Mouse (Mus musculus): ENCODE results near the gene Cdh26.
A peak's percentile ranks its signal among the peaks of the same experiment; 100 is the strongest.

Gene Cdh26

GRCm38 (mm10) chr2:178430231-178430630 is at the start of gene Cdh26:
TSS of gene Cdh26 (plus strand) at chr2:178430531.
- DNase-seq (ENCODE audit: low spot score) = no peak

- no peak for DNase-seq (ENCODE audit: low spot score)
Measured at GRCm38 (mm10) chr2:178407053-178407815, 23.1 kb upstream of the Cdh26 start, which contains the start of gene Sycp2. TSS of gene Sycp2 (minus strand) at chr2:178407685.

GRCm38 (mm10) chr2:178409024-178409423 is 21.3 kb upstream of the Cdh26 start:
- DNase-seq (ENCODE audit: low spot score) = no peak

GRCm38 (mm10) chr2:178410286-178410685 is 20.0 kb upstream of the Cdh26 start:
- DNase-seq (ENCODE audit: low spot score) = no peak

GRCm38 (mm10) chr2:178412598-178412997 is 17.7 kb upstream of the Cdh26 start:
- DNase-seq (ENCODE audit: low spot score) = no peak

GRCm38 (mm10) chr2:178413081-178413480 is 17.2 kb upstream of the Cdh26 start:
- DNase-seq (ENCODE audit: low spot score) = no peak

GRCm38 (mm10) chr2:178413481-178414260 is 16.7 kb upstream of the Cdh26 start:
- DNase-seq (ENCODE audit: low spot score) = no peak

GRCm38 (mm10) chr2:178414261-178415149 is 15.8 kb upstream of the Cdh26 start, which contains the start of the genes Ppp1r3d and Fam217b:
TSS of gene Ppp1r3d (minus strand) at chr2:178414472.
TSS of gene Fam217b (plus strand) at chr2:178414524.
- DNase-seq (ENCODE audit: low spot score) = peak; percentile 26

GRCm38 (mm10) chr2:178415150-178415448 is 15.2 kb upstream of the Cdh26 start:
- DNase-seq (ENCODE audit: low spot score) = no peak

- DNase-seq (ENCODE audit: low spot score) = no peak
Measured at GRCm38 (mm10) chr2:178416427-178416826, 13.9 kb upstream of the Cdh26 start.

- no peak for DNase-seq (ENCODE audit: low spot score)
Measured at GRCm38 (mm10) chr2:178416970-178417369, 13.4 kb upstream of the Cdh26 start.

GRCm38 (mm10) chr2:178420576-178420975 is 9.8 kb upstream of the Cdh26 start:
- DNase-seq (ENCODE audit: low spot score) = no peak

- DNase-seq (ENCODE audit: low spot score) = no peak
Measured at GRCm38 (mm10) chr2:178421603-178422002, 8.7 kb upstream of the Cdh26 start.

- no peak for DNase-seq (ENCODE audit: low spot score)
Measured at GRCm38 (mm10) chr2:178422186-178422585, 8.1 kb upstream of the Cdh26 start.

GRCm38 (mm10) chr2:178423223-178423622 is 7.1 kb upstream of the Cdh26 start:
- no peak for DNase-seq (ENCODE audit: low spot score)

- DNase-seq (ENCODE audit: low spot score) = no peak
Measured at GRCm38 (mm10) chr2:178426229-178426628, 4.1 kb upstream of the Cdh26 start.

GRCm38 (mm10) chr2:178427181-178427580 is 3.1 kb upstream of the Cdh26 start:
- no peak for DNase-seq (ENCODE audit: low spot score)

GRCm38 (mm10) chr2:178428183-178428582 is 2.1 kb upstream of the Cdh26 start:
- DNase-seq (ENCODE audit: low spot score) = no peak

- no peak for DNase-seq (ENCODE audit: low spot score)
Measured at GRCm38 (mm10) chr2:178428676-178429075, 1.7 kb upstream of the Cdh26 start.

- DNase-seq (ENCODE audit: low spot score) = no peak
Measured at GRCm38 (mm10) chr2:178429426-178429825, 905 bp upstream of the Cdh26 start.

- DNase-seq (ENCODE audit: low spot score) = no peak
Measured at GRCm38 (mm10) chr2:178433495-178433894, 3.2 kb downstream of the Cdh26 start.

- DNase-seq (ENCODE audit: low spot score) = no peak
Measured at GRCm38 (mm10) chr2:178433903-178434302, 3.6 kb downstream of the Cdh26 start.

All from ovary, postnatal 14 days (tissue).